Mouse (Mus musculus): ENCODE measurements around the gene Set.

DNA sequence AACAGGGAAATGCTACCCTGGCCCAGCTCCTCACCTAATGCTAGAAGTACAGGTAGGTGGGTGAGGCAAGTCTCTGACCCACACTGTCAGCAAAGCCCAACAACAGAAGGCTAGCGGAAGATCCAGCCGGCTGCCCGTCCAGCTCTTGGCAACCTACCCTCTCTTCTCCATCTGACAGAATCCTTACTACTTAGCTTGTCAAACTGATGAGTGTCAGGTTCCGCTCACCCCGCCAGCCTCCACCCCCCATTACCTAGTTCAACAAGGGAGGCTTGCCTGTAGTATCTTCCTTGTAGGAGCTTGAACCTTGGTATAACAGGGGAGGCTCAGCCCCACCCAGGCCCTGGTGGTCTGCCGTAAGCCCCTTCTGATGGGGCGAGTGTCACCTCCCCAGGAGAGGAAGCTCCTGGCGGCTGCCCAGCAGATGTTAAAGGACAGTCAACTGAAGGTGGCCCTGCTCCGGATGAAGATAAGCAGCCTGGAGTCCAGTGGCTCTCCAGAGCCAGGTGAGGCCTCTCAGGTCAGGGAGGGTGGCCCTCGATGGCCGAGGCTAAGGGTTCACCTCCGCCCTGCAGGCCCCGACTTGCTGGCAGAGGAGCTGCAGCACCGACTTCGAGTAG lies 23.1 kb downstream of the Set start:
- TF ChIP-seq POLR2A (IDR thresholded peaks at IDR 0.05; ENCODE audit: insufficient read length, low read depth) = no peak
- TF ChIP-seq USF1 (IDR thresholded peaks at IDR 0.05; ENCODE audit: low read depth) = no peak
- TF ChIP-seq MAX (IDR thresholded peaks at IDR 0.05; ENCODE audit: low read depth) = no peak
